Mouse (Mus musculus) G1E (cell line): ENCODE data around the gene Gm5136. TPM values are rescaled to one million over a fixed set of nuclear protein-coding genes. Genes with fewer than 3 reads are reported as not detected.

Experiments
- ATAC-seq: 2 replicates; pipeline ENCODE4 v1.8.0; 2016; ENCODE audit warnings: mild to moderate bottlenecking; ENCODE audit not compliant: insufficient number of reproducible peaks, poor library complexity, low FRiP score, severe bottlenecking; ENCODE audit errors: extremely low read depth
- DNase-seq: peaks from one replicate; pipeline ENCODE4 v3.0.0; 2012; ENCODE audit warnings: low spot score
- H3K27me3 ChIP-seq: 2 replicates; pipeline ENCODE4 v1.6.1; 2012; ENCODE audit warnings: mild to moderate bottlenecking, low read length, inconsistent platforms; ENCODE audit not compliant: insufficient read depth
- H3K36me3 ChIP-seq: replicated peaks from 2 replicates; pipeline ENCODE3; 2012; ENCODE audit warnings: mild to moderate bottlenecking, inconsistent platforms
- H3K4me1 ChIP-seq: 2 replicates; pipeline ENCODE4 v1.6.1; 2012; ENCODE audit warnings: low read depth, low read length, inconsistent platforms, mixed read lengths; ENCODE audit not compliant: insufficient read depth
- H3K4me3 ChIP-seq: 2 replicates; pipeline ENCODE4 v1.5.1; 2012; ENCODE audit warnings: low read depth, mild to moderate bottlenecking, inconsistent platforms, low read length, moderate library complexity, mixed read lengths
- H3K9me3 ChIP-seq: replicated peaks from 2 replicates; pipeline ENCODE4 v1.6.1; 2012; ENCODE audit warnings: inconsistent platforms
- CTCF ChIP-seq: IDR thresholded peaks from 2 replicates; pipeline ENCODE4 v1.5.1; 2012; ENCODE audit warnings: low read depth, low read length, inconsistent platforms, mixed read lengths
- GATA1 ChIP-seq: IDR thresholded peaks from 2 replicates; pipeline ENCODE4 v1.6.1; 2012; ENCODE audit warnings: borderline replicate concordance, low read length, inconsistent platforms, mixed read lengths
- GATA2 ChIP-seq: IDR thresholded peaks from 2 replicates; pipeline ENCODE4 v1.6.1; 2012; ENCODE audit warnings: low read depth, low read length, inconsistent platforms, borderline replicate concordance
- POLR2AphosphoS5 ChIP-seq: IDR thresholded peaks from 2 replicates; pipeline ENCODE4 v1.6.1; 2012; ENCODE audit warnings: low read depth, low read length, inconsistent platforms; ENCODE audit not compliant: insufficient replicate concordance
- TAL1 ChIP-seq: conservative IDR thresholded peaks from 2 replicates; pipeline ENCODE4 v1.6.1; 2012; ENCODE audit warnings: low read depth, low read length, inconsistent platforms, mixed read lengths
- polyA plus RNA-seq: library from polyadenylated mRNA; stranded (reverse); fragments of >175 nt; gene quantifications from 2 replicates; pipeline ENCODE4 v1.2.3, GENCODE M21; 2012
- total RNA-seq, 2 experiments: library from RNA; stranded (forward) in 1 of 2; stranded (reverse) in 1 of 2; fragments of 200-1000 nt in 1 of 2; fragments of >200 nt in 1 of 2; fragmentation: Nextera tagmentation in 1 of 2; gene quantifications; 2 replicates each; pipeline ENCODE4 v1.2.3; 2014 to 2017

Gm5136 gene
- total and polyA plus RNA-seq, 3 experiments, result 0.16 TPM; not detected in 2

- H3K4me3 ChIP-seq, result no peak overlapping the region
- no peak for ATAC-seq
- TF ChIP-seq CTCF (no peak), GATA2 (no peak), TAL1 (no peak), POLR2AphosphoS5 (no peak), GATA1 (no peak)
Measured at GRCm38 (mm10) chr10:108677053-108677452, 22.9 kb downstream of the Gm5136 start.

GRCm38 (mm10) chr10:108668944-108669343 is 31.0 kb downstream of the Gm5136 start:
- no peak for ATAC-seq
- TF ChIP-seq CTCF (no peak), POLR2AphosphoS5 (no peak), GATA2 (no peak), GATA1 (no peak), TAL1 (no peak)

More at GRCm38 (mm10) chr10:108677053-108677452, 22.9 kb downstream of the Gm5136 start:
- Histone ChIP-seq H3K27me3 (peaks cover 3% of the 10 kb centered on the region; the same call in 1 of the 2 replicates), H3K4me1 (0 out of 2 replicates have a peak, but pooled peaks cover 2% of the 10 kb centered on the region), H3K36me3 (no peaks in the 10 kb centered on the region), H3K9me3 (no peaks in the 10 kb centered on the region)
- DNase-seq, result no peak

GRCm38 (mm10) chr10:108660295-108660694 is 39.7 kb downstream of the Gm5136 start:
- Histone ChIP-seq H3K4me3 (no peak overlapping the region), H3K36me3 (no peaks in the 10 kb centered on the region), H3K4me1 (peaks cover 5% of the 10 kb centered on the region), H3K9me3 (no peaks in the 10 kb centered on the region), H3K27me3 (no peaks in the 10 kb centered on the region)
- DNase-seq, result no peak
- ATAC-seq, result no peak
- TF ChIP-seq GATA2 (no peak), GATA1 (no peak), TAL1 (no peak), POLR2AphosphoS5 (no peak), CTCF (no peak)

More at GRCm38 (mm10) chr10:108668944-108669343, 31.0 kb downstream of the Gm5136 start:
- Histone ChIP-seq H3K9me3 (no peaks in the 10 kb centered on the region), H3K4me3 (no peak overlapping the region), H3K27me3 (no peaks in the 10 kb centered on the region), H3K4me1 (no peaks in the 10 kb centered on the region), H3K36me3 (no peaks in the 10 kb centered on the region)
- DNase-seq, result no peak

GRCm38 (mm10) chr10:108658300-108658699 is 41.7 kb downstream of the Gm5136 start:
- Histone ChIP-seq H3K36me3 (no peaks in the 10 kb centered on the region), H3K27me3 (no peaks in the 10 kb centered on the region), H3K4me3 (no peak overlapping the region), H3K9me3 (no peaks in the 10 kb centered on the region), H3K4me1 (peaks cover 5% of the 10 kb centered on the region)
- TF ChIP-seq GATA2, result no peak
- DNase-seq (no peak), ATAC-seq (no peak)

GRCm38 (mm10) chr10:108657669-108658068 is 42.3 kb downstream of the Gm5136 start:
- H3K9me3 ChIP-seq, result no peaks in the 10 kb centered on the region
- TF ChIP-seq CTCF (no peak), POLR2AphosphoS5 (no peak), GATA2 (no peak), GATA1 (no peak), TAL1 (no peak)
- no peak overlapping the region for H3K4me3 ChIP-seq
- DNase-seq (no peak), ATAC-seq (no peak)
- no peaks in the 10 kb centered on the region for H3K36me3 ChIP-seq
- no peaks in the 10 kb centered on the region for H3K27me3 ChIP-seq
- peaks cover 5% of the 10 kb centered on the region for H3K4me1 ChIP-seq

- no peak for ATAC-seq
Measured at GRCm38 (mm10) chr10:108656898-108657297, 43.1 kb downstream of the Gm5136 start.

GRCm38 (mm10) chr10:108655074-108655473 is 44.9 kb downstream of the Gm5136 start:
- Histone ChIP-seq H3K9me3 (no peaks in the 10 kb centered on the region), H3K4me1 (peaks cover 14% of the 10 kb centered on the region), H3K27me3 (no peaks in the 10 kb centered on the region), H3K36me3 (no peaks in the 10 kb centered on the region), H3K4me3 (no peak overlapping the region)
- no peak for TF ChIP-seq GATA2
- no peak for TF ChIP-seq POLR2AphosphoS5
- TF ChIP-seq GATA1, result no peak
- TF ChIP-seq CTCF, result no peak
- no peak for TF ChIP-seq TAL1
- DNase-seq, result no peak
- no peak for ATAC-seq

More at GRCm38 (mm10) chr10:108656898-108657297, 43.1 kb downstream of the Gm5136 start:
- no peak for DNase-seq
- no peaks in the 10 kb centered on the region for H3K27me3 ChIP-seq
- no peak for TF ChIP-seq POLR2AphosphoS5
- no peak for TF ChIP-seq TAL1
- no peak for TF ChIP-seq GATA2
- TF ChIP-seq CTCF, result no peak
- TF ChIP-seq GATA1, result no peak
- H3K4me1 ChIP-seq, result peaks cover 8% of the 10 kb centered on the region
- H3K36me3 ChIP-seq, result no peaks in the 10 kb centered on the region
- no peaks in the 10 kb centered on the region for H3K9me3 ChIP-seq
- H3K4me3 ChIP-seq, result no peak overlapping the region
